Mouse (Mus musculus) ES-Bruce4 (cell line): ENCODE data around the gene Ankrd36. TPM values are rescaled to one million over a fixed set of nuclear protein-coding genes. Genes with fewer than 3 reads are reported as not detected.

Source experiments
- H3K27ac ChIP-seq: 2 replicates; pipeline ENCODE4 v1.5.1; 2012; ENCODE audit warnings: low read length, inconsistent platforms; ENCODE audit not compliant: insufficient read depth
- H3K27me3 ChIP-seq: 2 replicates; pipeline ENCODE4 v1.6.1; 2012; ENCODE audit warnings: mild to moderate bottlenecking, low read length, inconsistent platforms; ENCODE audit not compliant: control insufficient read depth, poor library complexity, insufficient read depth, severe bottlenecking
- H3K36me3 ChIP-seq: 2 replicates; pipeline ENCODE4 v1.6.1; 2012; ENCODE audit warnings: inconsistent platforms, mild to moderate bottlenecking, low read length, moderate library complexity; ENCODE audit not compliant: control insufficient read depth, poor library complexity, insufficient read depth, severe bottlenecking
- H3K4me1 ChIP-seq: one replicate; pipeline ENCODE4 v1.8.1; 2011; ENCODE audit warnings: low read length; ENCODE audit not compliant: control insufficient read depth, insufficient read depth
- H3K4me3 ChIP-seq: 2 replicates; pipeline ENCODE4 v1.5.1; 2011; ENCODE audit warnings: low read depth, mild to moderate bottlenecking, low read length
- H3K9ac ChIP-seq: 2 replicates; pipeline ENCODE4 v1.6.1; 2012; ENCODE audit warnings: low read depth, mild to moderate bottlenecking, inconsistent platforms; ENCODE audit not compliant: poor library complexity, severe bottlenecking
- H3K9me3 ChIP-seq: replicated peaks from 2 replicates; pipeline ENCODE4 v1.6.1; 2012; ENCODE audit warnings: mild to moderate bottlenecking, low read length, inconsistent platforms; ENCODE audit not compliant: control insufficient read depth, poor library complexity, insufficient read depth, severe bottlenecking
- CTCF ChIP-seq: IDR thresholded peaks from one replicate; pipeline ENCODE4 v1.8.1; 2011; ENCODE audit warnings: low read depth, low read length
- EP300 ChIP-seq: IDR thresholded peaks from 2 replicates; pipeline ENCODE4 v1.6.1; 2011; ENCODE audit warnings: low read depth, low read length; ENCODE audit not compliant: insufficient read depth
- POLR2A ChIP-seq: IDR thresholded peaks from one replicate; pipeline ENCODE4 v1.8.1; 2011; ENCODE audit warnings: low read length; ENCODE audit not compliant: insufficient read depth
- polyA plus RNA-seq: library from polyadenylated mRNA; stranded (reverse); fragments of >200 nt; gene quantifications from 2 replicates; pipeline ENCODE4 v1.2.4, GENCODE M21; 2011; ENCODE audit warnings: low read depth; ENCODE audit not compliant: missing spikeins, insufficient read depth, insufficient read length

Ankrd36 gene
- polyA plus RNA-seq, 1 experiment: not detected

DNA sequence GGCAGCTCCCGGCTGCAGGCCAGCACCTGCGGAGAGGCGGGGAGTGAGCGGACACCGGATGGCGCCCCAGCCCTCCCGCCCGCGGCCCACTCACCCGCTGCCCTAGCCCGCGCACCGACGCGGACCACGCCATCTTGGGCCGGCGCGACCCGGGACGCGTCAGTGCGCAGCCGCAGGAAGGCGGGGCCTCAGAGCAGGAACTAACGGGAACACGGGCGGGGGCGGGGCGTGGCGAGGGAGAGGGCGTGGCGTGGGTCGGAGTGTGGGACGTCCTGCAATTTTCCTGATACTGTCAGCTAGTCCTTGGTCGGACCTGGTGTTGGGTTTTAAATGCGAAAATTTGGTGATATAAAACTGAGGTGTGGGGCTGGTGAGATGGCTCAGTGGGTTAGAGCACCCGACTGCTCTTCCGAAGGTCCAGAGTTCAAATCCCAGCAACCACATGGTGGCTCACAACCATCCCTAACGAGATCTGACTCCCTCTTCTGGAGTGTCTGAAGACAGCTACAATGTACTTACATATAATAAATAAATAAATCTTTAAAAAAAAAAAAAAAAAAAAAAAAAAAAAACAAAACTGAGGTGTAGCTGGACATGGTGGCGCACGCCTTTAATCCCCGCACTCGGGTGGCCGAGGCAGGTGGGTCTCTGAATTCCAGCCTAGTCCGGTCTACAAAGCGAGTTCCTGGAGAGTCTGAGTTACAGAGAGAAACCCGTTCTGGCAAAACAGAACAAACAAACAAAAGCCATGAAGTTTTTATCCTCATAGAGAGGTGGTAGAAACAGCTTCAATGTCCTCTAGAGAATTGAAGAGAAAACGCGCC is 138.3 kb downstream of the Ankrd36 start:
- Histone ChIP-seq H3K4me3 (peak overlapping the region; percentile 93), H3K36me3 (peaks cover 18% of the 10 kb centered on the region), H3K4me1 (peaks cover 1% of the 10 kb centered on the region), H3K9ac (peak overlapping the region; percentile 93), H3K27ac (no peak overlapping the region), H3K9me3 (no peaks in the 10 kb centered on the region), H3K27me3 (no peaks in the 10 kb centered on the region)
- no peak for TF ChIP-seq POLR2A
- no peak for TF ChIP-seq CTCF
- TF ChIP-seq EP300: no peak

DNA sequence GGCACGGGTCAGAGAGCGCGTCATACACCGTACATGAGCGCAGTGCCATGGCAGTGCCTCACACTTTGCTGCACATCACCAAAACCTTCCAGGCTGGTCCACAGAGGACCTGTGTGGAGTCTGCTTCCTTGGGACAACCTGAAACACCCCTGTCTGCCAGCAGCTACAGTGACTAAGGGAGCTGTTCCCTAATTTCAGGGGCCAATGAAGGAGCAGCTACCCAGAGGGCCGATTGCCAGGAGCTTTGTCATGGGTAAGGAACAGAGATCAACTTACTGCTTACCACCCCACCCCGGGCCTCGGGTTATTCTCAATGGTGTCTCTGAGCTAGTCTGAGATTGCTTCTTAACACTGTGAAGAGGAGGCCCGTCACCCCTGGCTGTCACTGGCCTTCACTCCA is 145.7 kb downstream of the Ankrd36 start:
- no peak overlapping the region for H3K27ac ChIP-seq
- no peaks in the 10 kb centered on the region for H3K9me3 ChIP-seq
- no peak overlapping the region for H3K4me3 ChIP-seq
- H3K27me3 ChIP-seq: no peaks in the 10 kb centered on the region
- no peaks in the 10 kb centered on the region for H3K36me3 ChIP-seq
- H3K9ac ChIP-seq: no peak overlapping the region
- H3K4me1 ChIP-seq: peaks cover 5% of the 10 kb centered on the region
- TF ChIP-seq EP300 (no peak), CTCF (no peak), POLR2A (no peak)

DNA sequence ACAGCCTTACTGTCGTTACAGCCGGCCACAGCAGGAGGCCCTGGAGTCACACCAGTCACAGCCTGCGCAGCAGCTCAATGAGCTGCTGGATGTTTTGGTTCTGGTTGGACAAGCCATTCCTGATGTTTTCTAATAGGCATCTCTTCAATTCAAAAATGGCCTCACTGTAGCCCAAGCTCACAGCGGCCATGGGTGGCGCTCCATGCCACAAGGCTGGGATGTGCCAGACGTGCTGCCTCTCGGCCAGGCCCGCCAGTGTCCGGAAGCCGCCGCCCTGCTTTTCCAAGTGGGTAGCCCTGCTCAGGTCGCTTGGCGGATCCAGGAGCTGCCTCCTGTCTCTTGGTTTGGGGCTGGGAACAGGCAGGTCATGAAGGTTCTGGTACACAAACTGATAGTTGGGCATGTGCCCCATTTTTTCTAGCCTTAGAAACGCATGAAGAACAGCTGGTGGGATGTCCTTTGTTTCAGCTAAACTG is 146.2 kb downstream of the Ankrd36 start, which contains the start of gene Mrps24:
Gene Mrps24, minus strand, starts transcription at position 51 of the 476 bp plus-strand sequence.
- H3K27ac ChIP-seq: no peak within 1 kb of the TSS
- no peaks in the 10 kb centered on the region for H3K9me3 ChIP-seq
- no peaks in the 10 kb centered on the region for H3K27me3 ChIP-seq
- peaks cover 5% of the 10 kb centered on the region for H3K4me1 ChIP-seq
- H3K4me3 ChIP-seq: peak within 1 kb of the TSS; percentile 6; the same call in 1 of the 2 replicates
- H3K9ac ChIP-seq: peak within 1 kb of the TSS; percentile 15; the same call in 1 of the 2 replicates
- TF ChIP-seq CTCF: no peak
- TF ChIP-seq EP300: no peak
- no peaks in the 10 kb centered on the region for H3K36me3 ChIP-seq

DNA sequence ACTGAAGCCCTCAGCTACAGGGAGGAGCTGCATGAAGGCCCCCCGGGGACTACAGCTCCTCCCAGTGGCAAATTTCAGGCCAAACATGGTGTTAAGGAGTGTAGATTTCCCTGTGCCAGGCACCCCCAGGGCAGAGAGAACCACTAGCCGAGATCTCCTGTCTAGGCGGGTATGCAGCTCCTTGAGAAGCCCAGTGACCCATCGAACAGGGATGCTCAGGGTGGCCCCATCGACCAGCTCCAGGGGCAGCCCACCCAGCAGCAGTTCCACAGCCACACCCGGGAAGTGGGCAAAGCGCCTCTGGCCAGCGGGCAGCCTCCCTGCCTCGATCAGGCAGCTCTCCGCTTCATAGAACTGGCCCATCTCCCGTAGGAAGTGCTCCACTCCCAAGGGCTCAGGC is 146.8 kb downstream of the Ankrd36 start:
- H3K9me3 ChIP-seq: no peaks in the 10 kb centered on the region
- H3K36me3 ChIP-seq: no peaks in the 10 kb centered on the region
- no peaks in the 10 kb centered on the region for H3K27me3 ChIP-seq
- peak overlapping the region; percentile 6; the same call in 1 of the 2 replicates for H3K4me3 ChIP-seq
- TF ChIP-seq EP300 (no peak), POLR2A (no peak), CTCF (no peak)
- peaks cover 5% of the 10 kb centered on the region for H3K4me1 ChIP-seq
- no peak overlapping the region for H3K27ac ChIP-seq
- peak overlapping the region; percentile 15; the same call in 1 of the 2 replicates for H3K9ac ChIP-seq

DNA sequence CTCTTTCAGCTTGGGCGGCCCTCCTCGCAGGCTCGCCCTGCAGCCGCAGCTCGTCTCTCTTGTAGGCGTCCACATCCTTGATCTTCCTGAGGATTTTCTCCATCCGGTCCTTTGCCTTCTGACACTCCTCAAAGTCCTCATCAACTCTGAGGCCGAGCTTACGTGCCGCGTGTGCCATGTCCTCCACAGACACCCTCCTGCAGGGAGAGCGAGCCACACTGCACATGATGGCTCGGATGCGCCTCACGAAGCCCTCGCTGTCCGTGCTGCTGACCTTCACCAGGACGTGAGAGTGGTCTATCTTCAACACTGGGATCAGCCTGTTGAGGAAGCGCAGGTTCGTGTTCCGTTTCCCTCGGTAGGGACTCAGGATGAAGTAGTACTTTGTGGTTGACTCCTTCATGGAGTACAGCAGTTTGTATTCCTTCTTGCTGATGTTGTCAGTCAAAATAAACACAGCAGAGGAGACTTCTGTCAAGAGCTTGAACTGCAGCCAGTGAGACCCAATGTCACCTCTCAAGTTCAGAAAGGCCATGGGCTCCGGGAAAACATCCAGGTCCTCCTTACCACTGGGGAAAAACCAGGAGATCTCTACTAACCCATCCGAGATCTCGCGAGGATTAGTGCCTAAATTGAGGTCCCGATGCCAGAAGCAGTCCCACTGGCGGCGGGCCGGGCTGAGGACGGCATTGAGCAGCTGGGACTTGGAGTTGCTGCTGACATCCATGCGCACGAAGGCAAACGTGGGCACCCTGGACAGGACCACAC is 147.6 kb downstream of the Ankrd36 start:
- no peaks in the 10 kb centered on the region for H3K36me3 ChIP-seq
- peaks cover 5% of the 10 kb centered on the region for H3K4me1 ChIP-seq
- H3K27ac ChIP-seq: no peak overlapping the region
- H3K9ac ChIP-seq: peak overlapping the region; percentile 15; the same call in 1 of the 2 replicates
- H3K9me3 ChIP-seq: no peaks in the 10 kb centered on the region
- TF ChIP-seq POLR2A (no peak), CTCF (no peak), EP300 (no peak)
- peak overlapping the region; percentile 6 for H3K4me3 ChIP-seq
- H3K27me3 ChIP-seq: no peaks in the 10 kb centered on the region
